Mouse (Mus musculus) spleen, adult 2 months (tissue): ENCODE results near the gene Ppp1r16b. TPM values are rescaled to one million over a fixed set of nuclear protein-coding genes. Genes with fewer than 3 reads are reported as not detected.
A peak's percentile ranks its signal among the peaks of the same experiment; 100 is the strongest.

Source experiments
- DNase-seq, 2 experiments: peaks; one replicate each; pipeline versions ENCODE4 v3.0.0 to v3.0.0-alpha.2; 2012 to 2021; ENCODE audit warnings: low spot score in 2 of 2, low read depth in 1 of 2
- H3K27ac ChIP-seq: fragments of 200-500 bp; 2 replicates; pipeline ENCODE4 v1.5.1; 2012; ENCODE audit warnings: low read length, inconsistent platforms; ENCODE audit not compliant: insufficient read depth
- H3K27me3 ChIP-seq: fragments of 200-500 bp; 2 replicates; pipeline ENCODE4 v1.6.1; 2012; ENCODE audit warnings: mild to moderate bottlenecking, moderate library complexity, low read length, inconsistent platforms; ENCODE audit not compliant: control insufficient read depth, insufficient read depth
- H3K36me3 ChIP-seq: fragments of 200-500 bp; 2 replicates; pipeline ENCODE4 v1.6.1; 2012; ENCODE audit warnings: mild to moderate bottlenecking, low read length, inconsistent platforms; ENCODE audit not compliant: control insufficient read depth, insufficient read depth
- H3K4me1 ChIP-seq: fragments of 200-500 bp; 2 replicates; pipeline ENCODE4 v1.6.1; 2011; ENCODE audit warnings: inconsistent platforms; ENCODE audit not compliant: control insufficient read depth, insufficient read depth, insufficient read length
- H3K4me3 ChIP-seq: fragments of 200-500 bp; 2 replicates; pipeline ENCODE4 v1.5.1; 2011; ENCODE audit warnings: mild to moderate bottlenecking, inconsistent platforms; ENCODE audit not compliant: insufficient read depth, insufficient read length; ENCODE audit errors: extremely low read depth
- CTCF ChIP-seq: fragments of 200-500 bp; IDR thresholded peaks from 2 replicates; pipeline ENCODE4 v1.5.1; 2011; ENCODE audit warnings: mild to moderate bottlenecking, inconsistent platforms; ENCODE audit not compliant: insufficient read depth, insufficient read length, insufficient replicate concordance; ENCODE audit errors: extremely low read depth
- POLR2A ChIP-seq: fragments of 200-500 bp; IDR thresholded peaks from 2 replicates; pipeline ENCODE4 v1.6.1; 2011; ENCODE audit warnings: low read depth, low read length, inconsistent platforms
- WGBS: fragments of 180-500 bp; shearing (Covaris S2); methylation state at CpG from one replicate; pipeline ENCODE4 v1.1.7; 2018; 5-methylcytosine and 5-hydroxymethylcytosine counted together
- polyA plus RNA-seq: library from polyadenylated mRNA; depleted of rRNA; stranded (reverse); fragments of >200 nt; gene quantifications from 2 replicates; pipeline ENCODE4 v1.2.3, GENCODE M21; 2012

Gene Ppp1r16b
- polyA plus RNA-seq, 1 experiment = 17.6 TPM

- 61% methylated on average over 6 of the region's 6 CpGs for WGBS
- Histone ChIP-seq H3K27ac (no peak overlapping the region), H3K4me1 (peaks cover 61% of the 10 kb centered on the region), H3K27me3 (no peaks in the 10 kb centered on the region), H3K36me3 (0 out of 2 replicates have a peak, but pooled peaks cover 3% of the 10 kb centered on the region), H3K4me3 (no peak overlapping the region)
- no peak for DNase-seq
- TF ChIP-seq CTCF = no peak
- TF ChIP-seq POLR2A = no peak
Measured at GRCm38 (mm10) chr2:158674131-158674530, 8.9 kb downstream of the Ppp1r16b start.

GRCm38 (mm10) chr2:158674759-158675158 lies 9.6 kb downstream of the Ppp1r16b start:
- Histone ChIP-seq H3K27ac (peak overlapping the region; percentile 32; the same call in 1 of the 2 replicates), H3K4me1 (peaks cover 57% of the 10 kb centered on the region), H3K4me3 (no peak overlapping the region), H3K36me3 (0 out of 2 replicates have a peak, but pooled peaks cover 3% of the 10 kb centered on the region), H3K27me3 (no peaks in the 10 kb centered on the region)
- 79% methylated on average over 7 of the region's 7 CpGs for WGBS
- no peak for DNase-seq
- no peak for TF ChIP-seq CTCF
- no peak for TF ChIP-seq POLR2A

DNA sequence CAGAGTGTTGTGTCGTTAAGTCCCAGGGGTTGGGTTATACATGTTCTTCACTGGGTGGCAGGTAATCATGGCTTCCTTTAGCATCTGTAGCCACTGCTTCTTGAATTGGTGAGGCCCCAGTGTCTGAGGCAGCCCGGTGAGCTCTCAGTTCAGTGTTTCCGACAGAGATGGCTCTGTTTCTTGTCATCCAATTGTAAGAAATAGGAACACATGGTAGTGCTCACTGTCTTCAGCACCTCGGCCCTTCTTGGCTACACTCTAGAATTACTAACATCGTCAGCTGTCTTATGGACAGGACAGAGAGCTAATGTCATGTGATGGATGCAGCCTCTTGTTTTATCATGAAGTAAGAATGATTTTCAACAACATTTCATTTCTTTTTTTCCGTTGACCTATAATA lies 10.0 kb downstream of the Ppp1r16b start:
- Histone ChIP-seq H3K36me3 (0 out of 2 replicates have a peak, but pooled peaks cover 3% of the 10 kb centered on the region), H3K4me3 (no peak overlapping the region), H3K4me1 (peaks cover 56% of the 10 kb centered on the region), H3K27ac (peak overlapping the region; percentile 32; the same call in 1 of the 2 replicates), H3K27me3 (no peaks in the 10 kb centered on the region)
- 72% methylated on average over 6 of the region's 6 CpGs for WGBS
- no peak for DNase-seq
- TF ChIP-seq POLR2A (no peak), CTCF (no peak)

- H3K4me3 ChIP-seq = no peak overlapping the region
- no peak overlapping the region for H3K27ac ChIP-seq
- H3K27me3 ChIP-seq = no peaks in the 10 kb centered on the region
- no peak for TF ChIP-seq POLR2A
- no peak for TF ChIP-seq CTCF
- DNase-seq = no peak
- H3K36me3 ChIP-seq = 0 out of 2 replicates have a peak, but pooled peaks cover 3% of the 10 kb centered on the region
- WGBS = 91% methylated on average over 12 of the region's 12 CpGs
- peaks cover 49% of the 10 kb centered on the region for H3K4me1 ChIP-seq
Measured at GRCm38 (mm10) chr2:158675907-158676533, 10.8 kb downstream of the Ppp1r16b start.

DNA sequence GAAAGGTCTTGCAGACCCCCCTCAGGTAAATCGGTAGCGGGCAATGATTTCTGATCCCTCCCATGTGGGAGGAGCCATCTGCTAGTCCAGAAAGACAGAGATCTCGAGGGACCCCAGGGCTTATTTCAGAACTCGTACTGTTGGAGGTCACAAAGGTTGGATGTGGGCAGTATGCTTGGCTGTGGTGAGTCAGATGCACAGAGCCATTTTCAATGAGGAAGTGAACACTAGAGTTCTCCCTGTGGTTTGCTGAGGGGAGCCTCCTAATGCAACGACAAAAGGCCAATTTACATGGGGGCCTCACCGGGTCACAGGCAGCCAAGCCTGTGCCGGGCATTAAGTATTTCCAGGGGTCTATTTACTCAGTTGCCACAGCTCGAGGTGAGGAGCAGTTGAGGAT lies 12.7 kb downstream of the Ppp1r16b start:
- Histone ChIP-seq H3K27me3 (no peaks in the 10 kb centered on the region), H3K4me3 (no peak overlapping the region), H3K36me3 (no peaks in the 10 kb centered on the region), H3K27ac (peak overlapping the region; percentile 37; the same call in 1 of the 2 replicates), H3K4me1 (peaks cover 52% of the 10 kb centered on the region)
- WGBS = 15% methylated on average over 8 of the region's 8 CpGs
- no peak for DNase-seq
- TF ChIP-seq CTCF (no peak), POLR2A (no peak)

DNA sequence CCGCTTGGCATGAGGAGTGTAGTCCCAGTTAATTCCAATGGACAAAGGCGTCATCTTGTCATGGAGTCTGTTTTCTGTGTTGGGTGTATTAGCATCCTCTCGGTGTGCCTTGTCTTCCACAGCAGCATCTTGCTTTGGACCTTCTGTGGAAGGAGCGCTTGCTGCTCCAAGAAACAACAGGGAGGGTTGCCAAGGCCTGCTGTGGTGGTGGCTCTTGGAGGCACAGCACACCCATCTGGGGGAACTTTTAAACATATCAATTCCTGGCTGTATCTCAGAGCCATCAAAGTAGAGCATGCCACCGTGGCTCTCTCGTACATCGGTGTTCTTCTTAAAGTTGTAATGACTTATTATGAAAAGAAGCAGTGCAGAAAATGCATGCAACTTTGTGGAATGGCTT lies 13.9 kb downstream of the Ppp1r16b start:
- 91% methylated on average over 7 of the region's 7 CpGs for WGBS
- no peaks in the 10 kb centered on the region for H3K36me3 ChIP-seq
- H3K4me1 ChIP-seq = peaks cover 50% of the 10 kb centered on the region; the same call in 1 of the 2 replicates

GRCm38 (mm10) chr2:158680357-158680889 lies 15.2 kb downstream of the Ppp1r16b start:
- H3K4me1 ChIP-seq = peaks cover 41% of the 10 kb centered on the region; the same call in 1 of the 2 replicates
- H3K27me3 ChIP-seq = no peaks in the 10 kb centered on the region
- no peak overlapping the region for H3K4me3 ChIP-seq
- H3K27ac ChIP-seq = no peak overlapping the region
- H3K36me3 ChIP-seq = no peaks in the 10 kb centered on the region
- DNase-seq = no peak
- 84% methylated on average over 10 of the region's 10 CpGs for WGBS
- TF ChIP-seq CTCF = no peak
- no peak for TF ChIP-seq POLR2A

More for the DNA sequence above, 13.9 kb downstream of the Ppp1r16b start:
- no peak for DNase-seq
- no peak for TF ChIP-seq CTCF
- TF ChIP-seq POLR2A = no peak
- Histone ChIP-seq H3K27ac (no peak overlapping the region), H3K4me3 (no peak overlapping the region), H3K27me3 (no peaks in the 10 kb centered on the region)
